Mouse (Mus musculus) ES-E14 (cell line): ENCODE results near the gene 2310061I04Rik. TPM values are rescaled to one million over a fixed set of nuclear protein-coding genes. Genes with fewer than 3 reads are reported as not detected.

Experiments
- DNase-seq: peaks from one replicate; pipeline ENCODE4 v3.0.0-alpha.2; 2013; ENCODE audit warnings: low read depth, low spot score
- H3K27ac ChIP-seq: 2 replicates; pipeline ENCODE4 v1.5.1; 2012; ENCODE audit warnings: low read depth, mild to moderate bottlenecking, low read length, moderate library complexity, mixed read lengths; ENCODE audit not compliant: poor library complexity, insufficient read depth, severe bottlenecking
- H3K36me3 ChIP-seq: 2 replicates; pipeline ENCODE4 v1.6.1; 2012; ENCODE audit warnings: mild to moderate bottlenecking, low read length, moderate library complexity, mixed read lengths; ENCODE audit not compliant: control insufficient read depth, poor library complexity, insufficient read depth, severe bottlenecking
- H3K4me1 ChIP-seq, 2 experiments: fragments of 150-350 bp in 1 of 2; sonication (generic) in 1 of 2; 2 replicates each; pipeline ENCODE4 v1.6.1; 2012; ENCODE audit warnings: low read length in 2 of 2, mild to moderate bottlenecking in 1 of 2, mixed read lengths in 1 of 2; ENCODE audit not compliant: control insufficient read depth in 2 of 2, insufficient read depth in 2 of 2, poor library complexity in 1 of 2
- H3K4me3 ChIP-seq, 2 experiments: fragments of 150-350 bp in 1 of 2; sonication (generic) in 1 of 2; 2 replicates each; pipeline ENCODE4 v1.5.1; 2012; ENCODE audit warnings: low read length in 2 of 2, low read depth in 1 of 2, mild to moderate bottlenecking in 1 of 2, mixed read lengths in 1 of 2; ENCODE audit not compliant: insufficient read depth in 1 of 2, poor library complexity in 1 of 2, severe bottlenecking in 1 of 2
- H3K9ac ChIP-seq: 2 replicates; pipeline ENCODE4 v1.6.1; 2012; ENCODE audit warnings: low read depth, mild to moderate bottlenecking, low read length, mixed read lengths; ENCODE audit not compliant: poor library complexity, insufficient read depth, severe bottlenecking
- H3K9me3 ChIP-seq: fragments of 150-350 bp; sonication (generic); 2 replicates; pipeline ENCODE4 v1.6.1; 2012; ENCODE audit warnings: low read depth, mild to moderate bottlenecking, low read length; ENCODE audit not compliant: control insufficient read depth, insufficient read depth
- CHD2 ChIP-seq: IDR thresholded peaks from 2 replicates; pipeline ENCODE4 v1.6.1; 2014; ENCODE audit warnings: mild to moderate bottlenecking, low read depth, low read length, inconsistent platforms
- HCFC1 ChIP-seq: IDR thresholded peaks from 2 replicates; pipeline ENCODE4 v1.6.1; 2012; ENCODE audit warnings: low read length, inconsistent platforms, borderline replicate concordance; ENCODE audit not compliant: insufficient read depth
- MAFK ChIP-seq: IDR thresholded peaks from 2 replicates; pipeline ENCODE4 v1.6.1; 2014; ENCODE audit warnings: mild to moderate bottlenecking, low read depth, low read length, inconsistent platforms; ENCODE audit not compliant: insufficient read depth
- ZC3H11A ChIP-seq: IDR thresholded peaks from 2 replicates; pipeline ENCODE4 v1.6.1; 2012; ENCODE audit warnings: low read depth, mild to moderate bottlenecking, inconsistent platforms, low read length, borderline replicate concordance
- ZNF384 ChIP-seq: IDR thresholded peaks from 2 replicates; pipeline ENCODE4 v1.6.1; 2012; ENCODE audit warnings: low read depth, low read length, inconsistent platforms
- in situ Hi-C, 2 experiments: fragments of 600-800 bp; cut with MboI; formaldehyde crosslinking; loops; one replicate each; pipeline ENCODE4 v1.15.1; 2025; ENCODE audit warnings: low sequenced_read_pairs in 2 of 2, inconsistent platforms in 1 of 2; ENCODE audit not compliant: unreplicated experiment in 2 of 2
- total RNA-seq: library from RNA; depleted of rRNA; stranded (reverse); fragments of 300-350 nt; gene quantifications from 2 replicates; pipeline ENCODE4 v1.2.3, GENCODE M21; 2012

2310061I04Rik gene
- total RNA-seq, 1 experiment: 13.6 TPM

- H3K4me1 ChIP-seq: peaks cover 2 to 8% of the 10 kb centered on the region in 2 experiments; a peak in 2 of 4 replicates
- H3K9me3 ChIP-seq: no peaks in the 10 kb centered on the region
- peaks cover 52% of the 10 kb centered on the region for H3K36me3 ChIP-seq
- in situ Hi-C loops: no loop called here
- H3K9ac ChIP-seq: no peak overlapping the region
- H3K27ac ChIP-seq: no peak overlapping the region
- DNase-seq: no peak
- no peak overlapping the region for H3K4me3 ChIP-seq
- TF ChIP-seq MAFK (no peak), CHD2 (no peak), ZNF384 (no peak), HCFC1 (no peak), ZC3H11A (no peak)
These were observed 13.5 kb downstream of the 2310061I04Rik start for GRCm38 (mm10) chr17:35883777-35884176.

GRCm38 (mm10) chr17:35882924-35883323, 14.3 kb downstream of the 2310061I04Rik start:
- in situ Hi-C loops: no loop called here
- Histone ChIP-seq H3K9ac (no peak overlapping the region), H3K9me3 (no peaks in the 10 kb centered on the region), H3K27ac (no peak overlapping the region), H3K4me1 (peaks cover 0 to 4% of the 10 kb centered on the region in 2 experiments; a peak in 1 of 4 replicates), H3K4me3 (no peak overlapping the region), H3K36me3 (peaks cover 45% of the 10 kb centered on the region)
- no peak for DNase-seq
- TF ChIP-seq HCFC1 (no peak), ZNF384 (no peak), MAFK (no peak), CHD2 (no peak)

GRCm38 (mm10) chr17:35879245-35880057, 17.8 kb downstream of the 2310061I04Rik start, which contains the start of gene Dhx16:
TSS of gene Dhx16 (plus strand) at chr17:35879819.
- peak; percentile 95 for DNase-seq
- H3K9me3 ChIP-seq: no peaks in the 10 kb centered on the region
- peaks cover 0 to 2% of the 10 kb centered on the region in 2 experiments; a peak in 1 of 4 replicates for H3K4me1 ChIP-seq
- no peak within 1 kb of the TSS for H3K27ac ChIP-seq
- peak; percentile 78 for TF ChIP-seq HCFC1
- TF ChIP-seq MAFK: no peak
- peak within 1 kb of the TSS; percentile 79 for H3K9ac ChIP-seq
- H3K4me3 ChIP-seq: peak within 1 kb of the TSS; percentile 86 to 89
- peaks cover 29% of the 10 kb centered on the region for H3K36me3 ChIP-seq
- in situ Hi-C loops: no loop called here

- H3K36me3 ChIP-seq: peaks cover 10% of the 10 kb centered on the region
- TF ChIP-seq CHD2 (no peak), MAFK (no peak), HCFC1 (no peak), ZC3H11A (no peak)
- no peak overlapping the region for H3K4me3 ChIP-seq
- no peak overlapping the region for H3K27ac ChIP-seq
- H3K9ac ChIP-seq: no peak overlapping the region
- DNase-seq: no peak
- in situ Hi-C loops: loop anchor here in 1 of 2 experiments (5.0 kb wide), 1 partner anchor 47 kb away; no protein-coding TSS in a partner anchor
- H3K4me1 ChIP-seq: peaks cover 0 to 3% of the 10 kb centered on the region in 2 experiments; a peak in 1 of 4 replicates
- H3K9me3 ChIP-seq: no peaks in the 10 kb centered on the region
These were observed 22.5 kb downstream of the 2310061I04Rik start for GRCm38 (mm10) chr17:35874721-35875120.
